Mouse (Mus musculus): ENCODE results near the gene Hlcs.

DNA sequence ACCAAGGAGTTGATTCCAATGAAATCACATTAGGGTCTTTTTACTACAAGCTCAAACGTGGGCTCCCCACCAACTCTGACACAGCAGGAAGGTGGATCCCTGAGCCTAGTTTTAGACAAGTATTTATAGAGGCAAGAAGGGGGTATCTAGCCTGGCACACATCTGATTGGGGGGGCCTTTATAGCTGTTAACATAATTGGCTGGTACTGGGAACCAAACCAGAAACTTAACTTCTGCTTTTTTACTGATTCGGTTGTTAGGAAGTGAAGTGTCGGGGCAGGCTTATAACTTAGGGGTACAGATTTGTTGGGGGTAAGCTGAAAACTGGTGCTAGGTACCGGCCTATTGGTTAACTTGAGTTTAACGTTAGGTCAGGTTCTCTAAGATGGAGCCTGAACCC, 6.9 kb upstream of the Hlcs start:
- TF ChIP-seq POLR2A (IDR thresholded peaks at IDR 0.05; ENCODE audit: insufficient read depth, low read depth, low read length) = no peak
- TF ChIP-seq CTCF (IDR thresholded peaks at IDR 0.05) = no peak

All from heart, adult 2 months (tissue).